Mouse (Mus musculus) myocyte (in vitro differentiated cells): ENCODE data around the gene Rab10.

ENCODE experiments used
- E2F4 ChIP-seq: IDR thresholded peaks from one replicate; pipeline ENCODE4 v1.6.1; 2011; ENCODE audit warnings: mild to moderate bottlenecking, control low read depth, moderate library complexity; ENCODE audit not compliant: insufficient read depth
- POLR2A ChIP-seq: IDR thresholded peaks from one replicate; pipeline ENCODE4 v1.6.1; 2011; ENCODE audit warnings: low read depth, mild to moderate bottlenecking, control low read depth, moderate library complexity; ENCODE audit not compliant: insufficient read length
- USF1 ChIP-seq: IDR thresholded peaks from one replicate; pipeline ENCODE4 v1.6.1; 2011; ENCODE audit warnings: low read depth, mild to moderate bottlenecking, control low read depth, moderate library complexity

DNA sequence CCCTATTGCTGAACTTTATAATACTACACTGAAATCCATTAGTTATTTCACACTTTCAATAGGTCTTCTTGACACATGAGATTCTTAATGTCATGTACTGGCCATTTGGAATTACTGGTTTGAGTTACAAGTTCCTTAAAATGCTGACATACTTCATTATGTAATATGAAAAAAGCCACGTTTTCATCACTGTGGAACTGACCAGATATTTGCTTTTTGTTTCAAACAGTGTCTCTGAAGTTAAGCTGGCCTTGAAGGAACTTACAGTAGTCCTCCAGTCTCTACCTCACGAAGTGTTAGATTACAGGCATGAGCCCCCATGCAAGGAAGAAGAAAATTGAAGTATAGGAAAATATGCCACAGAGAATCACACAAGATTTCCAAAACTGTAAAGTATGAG is 27.2 kb downstream of the Rab10 start:
- TF ChIP-seq E2F4 (no peak), POLR2A (no peak), USF1 (no peak)
